Mouse (Mus musculus): Measurements from ENCODE around the gene Srbd1. TPM values are rescaled to one million over a fixed set of nuclear protein-coding genes. Genes with fewer than 3 reads are reported as not detected.

The Srbd1 gene
- total RNA-seq (2021): 10 to 100 TPM; 12.5 to 13.0 TPM
- long read RNA-seq, experiment 1, partial matches to known transcripts: 1 of 7 reads
- long read RNA-seq, experiment 1, other reads (novel, unspliced or antisense): 5 of 7 reads
- long read RNA-seq, experiment 2, partial matches to known transcripts: 0 of 4 reads
- long read RNA-seq, experiment 2, other reads (novel, unspliced or antisense): 3 of 4 reads

GRCm38 (mm10) chr17:86145079-86145951, at the start of gene Srbd1:
Gene Srbd1 (minus strand): TSS chr17:86145175.
- peak; percentile 94 to 97 for DNase-seq

- no peak for DNase-seq
Observed at GRCm38 (mm10) chr17:86193979-86194378, 49.0 kb upstream of the Srbd1 start.

DNA sequence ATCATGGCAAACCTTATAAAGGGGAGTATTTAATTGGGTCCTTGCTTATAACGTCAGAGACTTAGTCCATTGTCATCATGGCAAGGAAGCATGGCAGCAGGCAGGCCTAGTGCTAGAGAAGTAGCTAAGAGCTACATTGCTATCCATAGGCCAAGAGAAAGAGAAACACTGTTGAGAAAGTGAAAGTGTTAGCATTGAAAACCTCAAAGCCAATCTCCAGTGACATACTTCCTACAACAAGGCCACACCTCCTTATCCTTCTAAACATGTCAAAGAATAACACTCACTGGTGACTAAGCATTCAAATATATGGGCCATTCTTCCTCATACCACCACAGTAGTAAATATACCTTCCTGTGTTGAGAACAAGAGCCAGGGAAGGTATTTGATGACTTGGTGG, 42.8 kb upstream of the Srbd1 start:
- DNase-seq: no peak

GRCm38 (mm10) chr17:86185584-86185983, 40.6 kb upstream of the Srbd1 start:
- DNase-seq: peak; percentile 73 to 84

DNA sequence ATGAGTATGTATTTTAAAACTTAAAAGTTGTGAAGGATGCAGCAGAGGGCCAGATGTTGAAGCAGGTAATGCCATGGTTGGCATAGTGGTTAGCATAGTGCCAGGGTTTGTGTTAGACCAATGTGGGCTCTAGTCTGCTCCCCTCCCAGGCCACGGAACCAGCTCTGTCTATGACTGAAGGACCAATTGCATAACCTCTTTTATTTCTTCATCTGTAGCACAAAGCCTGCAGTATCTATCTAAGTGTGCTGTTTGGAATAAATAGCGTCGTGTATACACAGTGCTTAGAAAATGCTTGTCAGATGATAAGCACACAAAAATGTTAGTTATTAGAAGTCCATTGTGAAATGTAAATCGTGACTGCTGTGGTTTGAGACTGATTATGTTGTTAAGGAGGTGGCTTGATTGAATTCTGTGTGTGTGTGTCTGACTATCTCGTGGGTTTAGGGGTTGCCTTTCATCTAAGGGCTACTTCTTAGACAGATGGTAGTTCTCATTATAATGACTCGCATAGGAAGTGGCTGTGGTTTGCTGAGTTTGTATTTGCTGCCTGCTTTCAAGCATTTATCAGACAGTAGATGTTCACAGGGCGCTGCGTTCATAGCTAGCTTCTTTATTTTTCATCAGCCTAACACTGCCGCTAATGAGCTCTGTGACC, 39.7 kb upstream of the Srbd1 start:
- no peak for DNase-seq

GRCm38 (mm10) chr17:86183788-86184187, 38.8 kb upstream of the Srbd1 start:
- no peak for DNase-seq

GRCm38 (mm10) chr17:86176722-86177121, 31.7 kb upstream of the Srbd1 start:
- no peak for DNase-seq

GRCm38 (mm10) chr17:86175516-86175915, 30.5 kb upstream of the Srbd1 start:
- DNase-seq: no peak

DNA sequence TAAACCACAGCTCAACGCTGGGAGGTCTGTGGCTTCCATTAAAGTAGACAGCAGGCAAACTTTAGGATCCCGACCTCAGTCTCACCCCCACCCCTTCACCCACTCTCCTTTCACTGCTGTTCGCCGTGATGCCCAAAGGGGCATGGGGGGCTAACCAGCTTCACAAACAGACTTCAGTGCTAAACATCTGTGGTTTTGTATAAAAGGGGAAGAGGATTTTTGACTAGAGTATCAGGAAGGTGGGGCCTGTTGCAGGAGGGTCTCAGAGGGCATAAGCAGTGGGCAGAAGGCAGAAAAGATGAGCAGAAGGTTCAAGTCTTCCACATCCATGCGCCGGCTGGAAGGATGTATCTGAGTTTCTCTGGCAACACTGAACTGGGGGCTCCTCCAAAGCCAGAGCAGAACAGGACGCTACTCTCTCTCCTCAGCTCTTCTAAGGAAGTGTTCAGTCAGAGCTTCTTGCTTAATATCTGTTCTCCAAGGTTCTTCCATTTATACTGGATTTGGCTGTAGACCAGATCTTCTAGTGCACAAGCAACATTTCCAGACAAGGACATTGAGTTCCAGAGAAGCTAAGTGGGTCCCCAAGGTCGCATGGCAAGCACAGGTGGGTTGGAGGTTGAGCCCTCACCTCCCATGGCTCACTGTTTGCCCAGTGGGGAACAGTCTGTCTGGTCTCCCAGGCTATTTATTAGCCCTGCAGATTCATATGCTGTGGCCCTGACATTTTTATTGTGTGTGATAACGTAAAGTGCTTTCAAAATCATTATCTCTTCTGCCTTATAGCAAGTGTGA, 25.4 kb upstream of the Srbd1 start:
- DNase-seq: peak in 1 of 2 experiments; percentile 22

DNA sequence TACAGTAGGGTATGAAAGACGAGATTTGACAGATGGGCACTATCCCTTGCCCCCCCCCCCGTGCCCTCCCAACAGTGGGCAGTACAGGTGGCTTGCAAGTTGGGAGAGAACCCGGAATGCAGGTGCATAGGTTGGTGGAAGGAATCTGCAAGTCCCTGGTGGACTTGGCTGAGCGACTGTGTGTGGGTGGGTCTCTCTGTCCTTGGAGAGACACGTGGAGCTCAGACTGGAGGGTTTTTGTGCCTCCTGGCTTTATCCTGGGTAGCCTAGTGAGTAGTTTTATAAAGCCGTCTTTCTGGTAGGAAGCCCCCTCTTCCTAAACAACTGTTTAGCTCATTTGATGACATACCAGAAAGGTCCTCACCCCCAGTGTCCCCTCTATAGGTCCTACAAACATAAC, 24.1 kb upstream of the Srbd1 start:
- DNase-seq: peak in 1 of 2 experiments; percentile 33

GRCm38 (mm10) chr17:86168231-86168981, 23.4 kb upstream of the Srbd1 start:
- peak; percentile 56 to 72 for DNase-seq

DNA sequence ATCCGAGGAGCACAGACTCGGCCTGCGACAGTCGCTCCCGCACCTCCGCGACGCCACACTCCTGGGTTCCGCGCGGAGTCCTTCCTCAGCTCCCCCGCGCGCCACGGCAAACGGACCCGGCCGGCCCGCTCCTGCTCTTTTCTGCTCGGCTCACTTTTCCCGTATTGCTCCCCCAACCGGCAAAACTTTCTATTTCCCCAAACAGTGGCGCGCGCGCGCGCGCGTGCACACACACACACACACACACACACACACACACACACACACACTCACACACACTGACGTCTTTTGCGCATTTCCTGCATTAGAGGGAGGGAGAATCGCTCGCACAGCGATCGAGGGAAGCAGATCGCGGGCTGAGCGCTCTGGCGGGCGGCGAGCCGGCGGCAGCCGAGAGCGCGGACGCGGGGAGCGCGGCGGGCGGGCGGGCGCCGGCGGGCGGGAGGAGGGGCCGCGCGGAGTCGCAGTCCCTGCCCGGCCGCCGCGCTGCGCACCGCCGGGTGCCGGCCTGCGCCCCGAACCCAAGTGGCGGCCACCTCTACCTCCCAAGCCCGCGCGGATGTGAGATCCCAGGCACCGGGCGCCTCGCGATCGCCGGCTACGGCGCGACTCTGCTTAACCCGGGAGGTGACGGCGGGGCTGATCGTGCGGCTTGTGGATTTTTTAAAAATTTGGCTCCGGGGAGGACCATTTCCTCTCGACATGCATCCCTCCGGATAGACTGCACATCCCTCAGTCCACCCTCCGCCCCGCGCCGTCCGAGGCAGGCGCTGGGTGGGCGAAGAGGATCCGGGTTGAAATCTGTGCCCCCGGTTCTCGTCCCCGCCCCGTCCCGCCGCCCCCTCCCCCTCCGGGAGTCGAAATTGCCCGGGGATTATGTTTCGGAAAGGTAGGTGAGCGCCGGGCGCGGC, 22.6 kb upstream of the Srbd1 start, which contains the start of gene Prkce:
Gene Prkce (plus strand): TSS at position 466 of the 911 bp plus-strand sequence.
- DNase-seq: peak; percentile 93 to 94

GRCm38 (mm10) chr17:86166567-86167319, 21.8 kb upstream of the Srbd1 start:
- peak; percentile 94 to 95 for DNase-seq

DNA sequence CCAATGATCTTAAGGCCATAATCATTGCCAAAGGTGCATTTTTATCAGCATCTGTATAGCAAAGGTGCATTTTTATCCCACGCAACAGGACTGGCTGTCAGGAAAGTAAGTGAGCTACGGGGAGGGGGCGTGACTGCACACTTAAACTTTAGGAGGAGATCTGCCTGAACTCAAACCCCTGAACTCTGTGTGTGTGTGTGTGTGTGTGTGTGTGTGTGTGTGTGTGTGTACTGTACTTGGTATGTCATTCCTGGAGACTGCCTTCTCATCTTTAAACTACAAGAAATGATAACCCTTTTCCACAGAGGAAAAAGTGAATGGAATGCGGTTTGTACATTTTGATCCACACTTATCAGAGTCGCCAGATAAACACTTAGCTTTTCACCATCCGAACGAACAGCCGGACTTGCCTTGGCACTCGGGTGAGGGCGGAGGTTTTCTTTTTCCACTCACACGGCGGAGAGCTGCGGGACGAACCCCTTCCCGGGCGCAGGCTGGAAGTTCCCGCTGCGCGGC, 21.1 kb upstream of the Srbd1 start:
- no peak for DNase-seq

DNA sequence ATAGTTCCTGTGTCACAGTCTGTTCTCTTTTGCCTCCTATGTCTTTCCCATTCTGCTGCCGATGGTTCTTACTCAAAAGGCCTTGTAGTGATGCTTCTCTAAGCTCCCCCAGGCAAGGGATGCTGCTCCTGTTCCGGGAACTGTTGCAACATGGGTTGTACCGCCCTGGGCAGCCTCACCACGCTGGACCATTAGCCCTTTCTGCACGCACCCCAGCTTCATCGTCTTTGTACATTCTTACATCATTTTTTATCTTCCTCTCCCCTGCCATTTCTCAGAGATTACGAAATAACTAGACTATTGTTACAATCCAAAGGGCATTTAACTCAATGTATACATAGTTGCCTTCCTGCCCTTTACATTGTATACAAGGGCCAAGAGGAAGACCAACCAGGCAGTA, 19.4 kb upstream of the Srbd1 start:
- no peak for DNase-seq

DNA sequence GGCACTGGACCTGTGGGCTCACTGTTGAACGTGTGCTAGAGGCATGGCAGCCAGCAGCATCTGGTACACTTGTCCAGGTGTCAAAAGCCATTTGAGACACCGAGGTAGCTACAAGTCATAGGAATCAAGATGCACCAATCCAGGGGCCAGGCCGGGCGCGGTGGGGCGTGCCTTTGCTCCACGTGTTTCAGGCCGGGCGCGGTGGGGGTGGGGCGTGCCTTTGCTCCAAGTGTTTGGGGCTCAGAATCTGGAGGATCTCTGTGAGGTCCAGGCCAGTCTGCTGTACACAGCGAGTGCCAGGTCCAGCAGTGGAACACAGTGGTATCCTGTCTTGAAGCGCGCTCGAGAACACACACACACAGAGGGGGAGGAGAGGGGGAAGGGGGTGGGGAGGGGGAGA, 17.7 kb upstream of the Srbd1 start:
- DNase-seq: no peak

- no peak for DNase-seq
Observed at GRCm38 (mm10) chr17:86156999-86157398, 12.0 kb upstream of the Srbd1 start.

DNA sequence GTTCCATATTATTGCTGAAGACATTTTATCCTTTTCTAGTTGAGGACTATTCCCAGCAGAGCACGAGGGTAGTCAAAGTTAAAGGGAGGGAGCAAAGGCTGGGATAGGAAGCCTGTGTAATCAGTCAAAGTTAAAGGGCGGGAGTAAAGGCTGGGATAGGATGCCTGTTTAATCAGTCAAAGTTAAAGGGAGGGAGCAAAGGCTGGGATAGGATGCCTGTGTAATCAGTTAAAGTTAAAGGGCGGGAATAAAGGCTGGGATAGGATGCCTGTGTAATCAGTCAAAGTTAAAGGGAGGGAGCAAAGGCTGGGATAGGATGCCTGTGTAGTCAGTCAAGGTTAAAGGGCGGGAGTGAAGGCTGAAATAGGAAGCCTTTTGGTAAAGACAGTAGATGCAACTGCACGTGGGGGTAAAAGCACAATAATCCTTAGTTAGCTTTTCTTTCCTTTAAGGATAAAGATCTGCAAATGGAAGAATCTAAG, 5.9 kb upstream of the Srbd1 start:
- DNase-seq: peak; percentile 62 to 76

DNA sequence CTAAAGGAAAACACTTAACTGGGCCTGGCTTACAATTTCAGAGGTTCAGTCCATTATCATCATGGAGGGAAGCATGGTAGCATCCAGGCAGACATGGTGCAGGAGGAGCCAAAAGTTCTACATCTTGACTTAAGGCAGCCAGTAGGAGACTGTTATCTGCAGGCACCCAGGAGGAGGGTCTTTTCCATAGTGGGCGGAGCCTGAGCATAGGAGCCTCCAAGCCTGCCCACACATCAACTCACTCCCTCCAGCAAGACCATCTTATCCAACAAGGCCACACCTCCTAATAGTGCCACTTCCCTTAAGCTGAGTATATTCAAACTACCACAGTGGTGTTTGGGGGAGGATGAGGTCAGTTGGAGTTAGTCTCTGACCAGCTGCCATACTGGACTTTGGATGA, 4.8 kb upstream of the Srbd1 start:
- DNase-seq: no peak
